Mouse (Mus musculus) hindbrain, embryonic 10.5 days (tissue): Measurements from ENCODE around the gene 4931440F15Rik. TPM values are rescaled to one million over a fixed set of nuclear protein-coding genes. Genes with fewer than 3 reads are reported as not detected.
"Not testable (repeated sequence)": the region's sequence is repeated elsewhere in the genome, so short reads cannot be mapped to it uniquely, and the experiment has no call there.

Source experiments
- DNase-seq: peaks from one replicate; pipeline ENCODE4 v3.0.0-alpha.2; 2017; ENCODE audit warnings: low spot score
- H3K27ac ChIP-seq: fragments of 300-500 bp; sonication (generic); 2 replicates; pipeline ENCODE4 v1.5.1; 2016; ENCODE audit warnings: mild to moderate bottlenecking, moderate library complexity
- H3K27me3 ChIP-seq: fragments of 300-500 bp; sonication (generic); 2 replicates; pipeline ENCODE4 v1.6.1; 2016; ENCODE audit warnings: mild to moderate bottlenecking; ENCODE audit not compliant: poor library complexity, insufficient read depth, severe bottlenecking
- H3K36me3 ChIP-seq: fragments of 300-500 bp; sonication (generic); 2 replicates; pipeline ENCODE4 v1.6.1; 2016; ENCODE audit warnings: mild to moderate bottlenecking, moderate library complexity
- H3K4me1 ChIP-seq: fragments of 300-500 bp; sonication (generic); replicated peaks from 2 replicates; pipeline ENCODE4 v1.6.1; 2016; ENCODE audit warnings: mild to moderate bottlenecking
- H3K4me3 ChIP-seq: fragments of 300-500 bp; sonication (generic); 2 replicates; pipeline ENCODE4 v1.5.1; 2016; ENCODE audit warnings: mild to moderate bottlenecking, moderate library complexity
- H3K9me3 ChIP-seq: fragments of 300-500 bp; sonication (generic); 2 replicates; pipeline ENCODE4 v1.6.1; 2016; ENCODE audit warnings: mild to moderate bottlenecking, moderate library complexity
- WGBS: fragments of 180-500 bp; shearing (Covaris S2); methylation state at CpG from one replicate; pipeline ENCODE4 v1.1.7; 2016; 5-methylcytosine and 5-hydroxymethylcytosine counted together
- polyA plus RNA-seq: library from polyadenylated mRNA; unstranded; fragments of >200 nt; fragmentation: Nextera tagmentation; extraction: Ambion mirVana; gene quantifications from 2 replicates; pipeline ENCODE4 v1.2.1, GENCODE M21; 2016

Gene 4931440F15Rik
- 0.07 and 0.13 TPM in 2 replicates for polyA plus RNA-seq

- not testable (repeated sequence) for DNase-seq, H3K36me3 ChIP-seq, H3K27ac ChIP-seq, H3K9me3 ChIP-seq
- peaks cover 10% of the 10 kb centered on the region for H3K4me1 ChIP-seq
- peak within 1 kb of the TSS; percentile 34 for H3K4me3 ChIP-seq
- WGBS: 38% methylated on average over 21 of the region's 21 CpGs
- H3K27me3 ChIP-seq: peaks cover 32% of the 10 kb centered on the region
Observed at GRCm38 (mm10) chr11:29825271-29825718, at the start of gene 4931440F15Rik. TSS of gene 4931440F15Rik (minus strand) at chr11:29825668.

- 89% methylated on average over 1 of the region's 1 CpGs for WGBS
Observed at GRCm38 (mm10) chr11:29874781-29875180, 49.3 kb upstream of the 4931440F15Rik start.

GRCm38 (mm10) chr11:29870174-29870573 lies 44.7 kb upstream of the 4931440F15Rik start:
- no peak overlapping the region for H3K27ac ChIP-seq
- no peaks in the 10 kb centered on the region for H3K9me3 ChIP-seq
- no peaks in the 10 kb centered on the region for H3K27me3 ChIP-seq
- H3K4me1 ChIP-seq: no peaks in the 10 kb centered on the region
- H3K4me3 ChIP-seq: no peak overlapping the region
- no peak for DNase-seq
- WGBS: 94% methylated on average over 2 of the region's 2 CpGs
- no peaks in the 10 kb centered on the region for H3K36me3 ChIP-seq

More at GRCm38 (mm10) chr11:29874781-29875180, 49.3 kb upstream of the 4931440F15Rik start:
- not testable (repeated sequence) for H3K4me3 ChIP-seq, H3K9me3 ChIP-seq, H3K36me3 ChIP-seq, DNase-seq, H3K27me3 ChIP-seq, H3K27ac ChIP-seq, H3K4me1 ChIP-seq

DNA sequence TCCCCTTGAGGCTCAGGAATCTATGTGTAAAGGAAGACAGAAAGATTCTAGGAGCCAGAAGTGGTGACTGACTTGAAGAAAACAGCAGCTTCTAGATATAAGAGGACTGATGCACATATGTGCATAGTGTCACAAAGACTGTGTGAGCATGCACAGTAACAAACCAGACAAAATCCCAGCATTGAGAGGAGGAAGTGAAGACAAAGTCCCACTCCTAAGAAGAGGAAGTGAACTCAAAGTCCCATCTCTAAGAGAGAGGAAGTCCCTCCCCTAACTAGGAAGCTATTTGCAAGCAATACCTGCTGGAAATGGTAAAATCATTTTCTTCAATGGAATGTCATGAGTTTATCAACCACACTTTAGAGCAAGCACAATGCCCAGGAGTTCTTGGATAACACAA lies 38.8 kb upstream of the 4931440F15Rik start:
- no peaks in the 10 kb centered on the region for H3K36me3 ChIP-seq
- peaks cover 3% of the 10 kb centered on the region; the same call in 1 of the 2 replicates for H3K4me1 ChIP-seq
- no peak overlapping the region for H3K27ac ChIP-seq
- no peaks in the 10 kb centered on the region for H3K27me3 ChIP-seq
- no peak for DNase-seq
- H3K9me3 ChIP-seq: no peaks in the 10 kb centered on the region
- no peak overlapping the region for H3K4me3 ChIP-seq

GRCm38 (mm10) chr11:29861750-29862397 lies 36.4 kb upstream of the 4931440F15Rik start:
- 41% methylated on average over 2 of the region's 2 CpGs for WGBS

DNA sequence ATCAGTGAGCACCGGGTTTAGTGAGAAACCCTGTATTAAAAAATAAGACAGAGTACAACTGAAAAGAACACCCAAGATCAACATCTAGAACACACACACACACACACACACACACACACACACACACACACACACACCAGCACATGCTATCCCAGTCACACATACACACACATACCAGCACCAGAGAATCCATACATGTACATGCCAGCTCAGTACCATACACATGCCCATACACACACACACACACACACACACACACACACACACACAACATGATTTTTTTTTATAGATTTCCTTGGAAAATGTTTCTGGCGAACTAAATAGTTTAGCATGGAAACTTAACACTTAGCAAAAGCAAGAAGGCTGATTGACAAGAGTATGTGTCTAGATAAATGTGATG lies 35.6 kb upstream of the 4931440F15Rik start:
- H3K4me1 ChIP-seq: peaks cover 3% of the 10 kb centered on the region; the same call in 1 of the 2 replicates
- no peaks in the 10 kb centered on the region for H3K27me3 ChIP-seq
- 86% methylated on average over 2 of the region's 2 CpGs for WGBS
- no peak for DNase-seq
- no peak overlapping the region for H3K27ac ChIP-seq
- no peak overlapping the region for H3K4me3 ChIP-seq
- no peaks in the 10 kb centered on the region for H3K9me3 ChIP-seq
- H3K36me3 ChIP-seq: no peaks in the 10 kb centered on the region

More at GRCm38 (mm10) chr11:29861750-29862397, 36.4 kb upstream of the 4931440F15Rik start:
- H3K9me3 ChIP-seq: no peaks in the 10 kb centered on the region
- DNase-seq: peak; percentile 20
- H3K4me1 ChIP-seq: peaks cover 3% of the 10 kb centered on the region; the same call in 1 of the 2 replicates
- no peak overlapping the region for H3K27ac ChIP-seq
- H3K4me3 ChIP-seq: no peak overlapping the region
- no peaks in the 10 kb centered on the region for H3K36me3 ChIP-seq
- H3K27me3 ChIP-seq: no peaks in the 10 kb centered on the region

GRCm38 (mm10) chr11:29840606-29841227 lies 15.2 kb upstream of the 4931440F15Rik start:
- no peak overlapping the region for H3K27ac ChIP-seq
- 85% methylated on average over 3 of the region's 3 CpGs for WGBS
- DNase-seq: no peak
- no peaks in the 10 kb centered on the region for H3K9me3 ChIP-seq
- H3K36me3 ChIP-seq: no peaks in the 10 kb centered on the region
- H3K4me1 ChIP-seq: no peaks in the 10 kb centered on the region
- no peak overlapping the region for H3K4me3 ChIP-seq
- H3K27me3 ChIP-seq: no peaks in the 10 kb centered on the region

DNA sequence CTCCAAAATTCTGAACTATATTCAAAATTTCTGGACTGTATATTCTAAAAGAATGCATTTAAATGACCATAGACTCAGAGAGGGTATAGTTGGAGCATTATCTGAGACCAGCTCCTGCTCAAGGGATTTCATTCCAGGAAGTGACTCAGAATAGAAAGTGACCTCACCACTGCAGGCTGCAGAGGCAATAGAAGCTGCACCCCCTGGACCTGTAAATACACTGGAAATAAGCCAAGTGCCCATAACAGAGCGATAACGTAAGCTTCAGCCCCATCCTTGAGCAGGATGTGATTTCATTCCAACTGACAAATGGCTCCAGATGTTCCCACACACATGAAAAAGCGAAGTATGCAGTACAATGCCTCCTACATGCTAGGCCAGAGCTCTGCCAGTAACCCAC lies 14.3 kb upstream of the 4931440F15Rik start:
- Histone ChIP-seq H3K27me3 (no peaks in the 10 kb centered on the region), H3K36me3 (no peaks in the 10 kb centered on the region), H3K27ac (no peak overlapping the region), H3K4me1 (no peaks in the 10 kb centered on the region), H3K4me3 (no peak overlapping the region), H3K9me3 (no peaks in the 10 kb centered on the region)
- WGBS: 83% methylated on average over 3 of the region's 3 CpGs
- no peak for DNase-seq

GRCm38 (mm10) chr11:29837066-29837465 lies 11.6 kb upstream of the 4931440F15Rik start:
- Histone ChIP-seq H3K27me3 (no peaks in the 10 kb centered on the region), H3K27ac (no peak overlapping the region), H3K36me3 (no peaks in the 10 kb centered on the region), H3K4me1 (no peaks in the 10 kb centered on the region), H3K4me3 (no peak overlapping the region), H3K9me3 (no peaks in the 10 kb centered on the region)
- no peak for DNase-seq

DNA sequence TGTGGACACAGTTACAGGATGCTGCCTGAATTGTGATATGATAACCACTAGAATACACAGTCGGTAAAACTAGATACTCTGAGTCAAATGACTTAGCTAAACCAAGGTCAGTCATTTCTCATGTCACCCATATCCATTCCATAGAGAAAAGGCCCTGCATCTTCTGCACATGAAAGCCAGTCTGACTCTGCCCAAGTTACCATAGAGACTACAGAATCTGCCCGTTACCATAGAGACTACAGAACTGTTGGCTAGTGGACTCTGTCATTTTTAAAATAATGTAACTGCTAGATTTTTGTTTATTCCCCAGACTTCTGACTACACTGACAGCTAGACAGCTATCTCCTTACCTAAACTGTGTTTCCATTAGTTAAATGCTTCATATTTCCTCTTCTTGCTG lies 2.3 kb upstream of the 4931440F15Rik start:
- no peak overlapping the region for H3K4me3 ChIP-seq
- no peaks in the 10 kb centered on the region for H3K36me3 ChIP-seq
- no peak for DNase-seq
- no peak overlapping the region for H3K27ac ChIP-seq
- peaks cover 10% of the 10 kb centered on the region for H3K4me1 ChIP-seq
- H3K27me3 ChIP-seq: peaks cover 32% of the 10 kb centered on the region
- no peaks in the 10 kb centered on the region for H3K9me3 ChIP-seq
- WGBS: 86% methylated on average over 2 of the region's 2 CpGs

DNA sequence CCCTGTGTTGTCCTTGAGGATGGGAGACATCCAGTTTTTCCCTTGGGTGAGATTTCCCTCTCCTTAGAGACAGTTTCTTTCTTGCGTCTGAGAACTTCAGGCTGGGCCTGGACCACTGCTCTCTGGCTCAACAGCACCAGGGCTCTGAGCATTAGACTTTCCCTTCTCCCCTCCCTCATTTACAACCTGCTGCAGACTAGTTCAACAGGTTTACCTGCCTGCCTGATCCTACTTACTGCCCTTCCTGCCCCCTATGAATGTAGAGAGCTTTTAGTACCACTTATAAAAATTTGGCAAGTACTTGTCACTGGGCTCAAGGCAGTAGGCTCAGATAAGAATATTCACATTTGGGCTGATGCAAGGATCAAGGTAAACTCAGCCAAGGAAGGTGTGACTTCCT lies 533 bp upstream of the 4931440F15Rik start:
- H3K36me3 ChIP-seq: no peaks in the 10 kb centered on the region
- WGBS: 93% methylated on average over 1 of the region's 1 CpGs
- peaks cover 10% of the 10 kb centered on the region for H3K4me1 ChIP-seq
- H3K27me3 ChIP-seq: peaks cover 32% of the 10 kb centered on the region
- no peaks in the 10 kb centered on the region for H3K9me3 ChIP-seq
- H3K27ac ChIP-seq: no peak overlapping the region
- H3K4me3 ChIP-seq: no peak overlapping the region
- DNase-seq: no peak

- DNase-seq, H3K36me3 ChIP-seq, H3K9me3 ChIP-seq, H3K27ac ChIP-seq: not testable (repeated sequence)
- Histone ChIP-seq H3K4me3 (peak overlapping the region; percentile 34), H3K4me1 (peaks cover 10% of the 10 kb centered on the region), H3K27me3 (peaks cover 32% of the 10 kb centered on the region)
- 21% methylated on average over 62 of the region's 62 CpGs for WGBS
Observed at GRCm38 (mm10) chr11:29824474-29825270, 796 bp downstream of the 4931440F15Rik start.

- DNase-seq: no peak
- H3K9me3 ChIP-seq: no peaks in the 10 kb centered on the region
- no peak overlapping the region for H3K27ac ChIP-seq
- 84% methylated on average over 2 of the region's 2 CpGs for WGBS
- no peaks in the 10 kb centered on the region for H3K36me3 ChIP-seq
- H3K4me3 ChIP-seq: no peak overlapping the region
- peaks cover 10% of the 10 kb centered on the region for H3K4me1 ChIP-seq
- H3K27me3 ChIP-seq: peaks cover 32% of the 10 kb centered on the region
Observed at GRCm38 (mm10) chr11:29823141-29823540, 2.3 kb downstream of the 4931440F15Rik start.
